Mouse (Mus musculus): Measurements from ENCODE around the gene Hrh2. TPM values are rescaled to one million over a fixed set of nuclear protein-coding genes. Genes with fewer than 3 reads are reported as not detected.
A peak's percentile ranks its signal among the peaks of the same experiment; 100 is the strongest.

The Hrh2 gene
- 0.45 and 0.74 TPM in 2 replicates for polyA plus RNA-seq (2015; fragmentation: Nextera tagmentation; extraction: Ambion mirVana)

DNA sequence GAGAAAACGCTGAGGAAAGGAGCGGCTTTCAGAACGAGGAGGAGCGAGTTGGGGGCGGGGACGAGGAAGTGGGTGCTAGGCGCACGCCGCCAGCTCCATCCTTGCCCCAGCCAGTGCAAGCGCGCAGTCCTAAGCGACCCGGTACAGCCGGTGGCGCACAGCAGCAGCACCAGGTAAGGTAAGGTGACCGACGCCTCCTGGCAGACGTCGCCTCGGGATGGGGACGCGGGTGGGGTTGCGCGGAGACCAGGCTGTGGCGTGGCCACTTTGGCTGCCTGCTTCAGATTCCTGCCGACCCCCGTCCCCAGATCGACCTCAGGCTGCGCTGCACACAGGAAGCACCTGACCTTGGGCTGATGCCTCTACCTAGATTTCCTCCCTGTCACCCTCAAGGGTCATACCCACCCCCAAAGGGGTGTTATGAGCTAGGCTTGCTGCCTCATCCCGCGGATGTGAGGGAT lies at the start of gene Hrh2:
Hrh2 (plus strand) TSS at position 109 of the 461 bp plus-strand sequence.
- no peak within 1 kb of the TSS for H3K27ac ChIP-seq (replicated peaks)
- peaks cover 17% of the 10 kb centered on the region for H3K27me3 ChIP-seq (replicated peaks)
- ATAC-seq (ENCODE audit: low FRiP score): peak; percentile 78; the same call in 1 of the 2 replicates
- H3K36me3 ChIP-seq: no peaks in the 10 kb centered on the region
- H3K9me3 ChIP-seq (replicated peaks): no peaks in the 10 kb centered on the region
- WGBS: 1% methylated on average over 31 of the region's 31 CpGs
- H3K9ac ChIP-seq (replicated peaks): peak within 1 kb of the TSS; percentile 53
- peak within 1 kb of the TSS; percentile 53 for H3K4me3 ChIP-seq (replicated peaks)
- H3K4me2 ChIP-seq: peak within 1 kb of the TSS; percentile 87
- peaks cover 10% of the 10 kb centered on the region for H3K4me1 ChIP-seq

DNA sequence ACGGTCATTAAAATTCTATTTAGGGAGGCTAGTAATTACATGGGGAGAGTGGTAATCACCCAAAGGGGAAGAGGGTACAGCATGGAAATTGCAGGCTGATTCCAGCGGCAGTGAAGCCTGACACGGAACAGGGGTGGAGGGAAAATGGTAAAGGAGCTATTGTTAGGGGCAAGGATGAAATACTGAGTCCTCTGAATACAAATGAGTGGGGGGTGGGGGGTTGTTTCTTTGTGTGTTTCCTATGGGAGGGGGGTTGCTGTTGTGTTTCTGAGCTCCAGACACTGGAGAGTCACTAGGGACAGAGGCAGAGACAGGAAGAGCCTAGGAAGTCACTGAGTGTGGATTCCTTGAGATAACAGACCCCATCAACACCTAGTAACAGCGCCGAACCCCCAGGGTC lies 48.1 kb upstream of the Hrh2 start:
- no peaks in the 10 kb centered on the region for H3K9me3 ChIP-seq (replicated peaks)
- H3K27ac ChIP-seq (replicated peaks): no peak overlapping the region
- no peak for ATAC-seq (ENCODE audit: low FRiP score)
- no peak overlapping the region for H3K9ac ChIP-seq (replicated peaks)
- 27% methylated on average over 5 of the region's 5 CpGs for WGBS
- H3K27me3 ChIP-seq (replicated peaks): no peaks in the 10 kb centered on the region
- H3K4me1 ChIP-seq: peaks cover 9% of the 10 kb centered on the region
- no peak overlapping the region for H3K4me3 ChIP-seq (replicated peaks)
- no peak overlapping the region for H3K4me2 ChIP-seq
- no peaks in the 10 kb centered on the region for H3K36me3 ChIP-seq

DNA sequence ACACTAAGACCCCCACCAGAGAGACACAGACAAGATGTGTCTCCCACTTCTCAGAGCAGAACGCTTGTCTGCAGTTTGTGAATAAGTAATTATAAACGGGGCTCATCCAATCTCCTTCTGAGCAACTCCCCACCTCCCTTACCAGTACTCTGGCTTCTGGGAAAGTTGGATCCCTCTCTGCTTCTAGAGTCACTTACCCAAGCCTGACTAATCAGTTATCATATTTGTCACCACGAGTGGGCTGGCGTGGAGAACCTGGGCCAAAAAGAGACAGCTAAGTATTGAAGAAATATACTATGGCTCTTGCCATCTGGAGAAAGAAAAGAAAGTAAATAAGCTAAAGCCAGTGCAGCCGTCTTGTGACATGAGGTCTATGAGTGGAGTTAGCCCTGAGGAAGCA lies 47.3 kb upstream of the Hrh2 start:
- Histone ChIP-seq H3K4me1 (peaks cover 9% of the 10 kb centered on the region), H3K4me2 (no peak overlapping the region), H3K27ac (replicated peaks) (no peak overlapping the region), H3K9ac (replicated peaks) (no peak overlapping the region), H3K9me3 (replicated peaks) (no peaks in the 10 kb centered on the region), H3K27me3 (replicated peaks) (no peaks in the 10 kb centered on the region), H3K36me3 (no peaks in the 10 kb centered on the region), H3K4me3 (replicated peaks) (no peak overlapping the region)
- WGBS: 66% methylated on average over 5 of the region's 5 CpGs
- ATAC-seq (ENCODE audit: low FRiP score): no peak

DNA sequence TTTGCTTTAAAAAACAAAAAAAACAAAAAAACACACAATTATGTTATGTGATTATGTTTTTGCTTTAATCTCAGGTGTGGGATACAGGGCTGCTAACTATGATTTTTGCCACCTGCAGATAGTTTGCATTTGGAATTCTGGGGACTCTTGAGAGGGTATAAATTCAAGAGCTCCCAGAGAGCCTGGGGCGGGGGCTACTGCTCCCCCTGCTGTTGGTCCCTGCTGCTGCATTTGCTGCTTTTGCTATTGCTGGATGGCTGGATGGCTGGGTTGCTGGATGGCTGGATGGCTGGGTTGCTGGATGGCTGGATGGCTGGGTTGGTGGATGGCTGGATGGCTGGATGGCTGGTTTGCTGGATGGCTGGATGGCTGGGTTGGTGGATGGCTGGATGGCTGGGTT lies 44.6 kb upstream of the Hrh2 start:
- Histone ChIP-seq H3K27me3 (replicated peaks) (no peaks in the 10 kb centered on the region), H3K4me3 (replicated peaks) (no peak overlapping the region), H3K4me1 (peaks cover 9% of the 10 kb centered on the region), H3K4me2 (no peak overlapping the region), H3K36me3 (no peaks in the 10 kb centered on the region), H3K27ac (replicated peaks) (no peak overlapping the region), H3K9ac (replicated peaks) (no peak overlapping the region), H3K9me3 (replicated peaks) (no peaks in the 10 kb centered on the region)
- ATAC-seq (ENCODE audit: low FRiP score): no peak
- 80% methylated on average over 1 of the region's 1 CpGs for WGBS

DNA sequence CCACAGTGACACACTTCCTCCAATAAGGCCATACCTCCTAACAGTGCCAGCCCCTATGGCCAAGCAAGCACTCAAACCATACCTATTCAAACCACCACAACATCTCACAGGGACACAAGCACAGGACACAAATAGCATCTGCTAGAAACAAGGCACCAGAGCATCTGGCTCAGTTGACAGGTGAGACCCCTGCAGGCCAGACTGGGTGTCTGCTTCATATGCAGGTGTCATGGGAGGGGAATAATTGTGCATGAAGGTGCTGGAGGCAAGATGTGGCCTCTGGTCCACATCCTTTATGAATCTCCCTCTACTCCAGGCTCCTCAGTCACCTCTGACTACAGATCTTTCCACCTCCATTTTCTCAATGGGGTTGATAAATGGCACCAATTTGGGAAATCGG lies 39.5 kb upstream of the Hrh2 start:
- Histone ChIP-seq H3K4me2 (no peak overlapping the region), H3K27me3 (replicated peaks) (no peaks in the 10 kb centered on the region), H3K27ac (replicated peaks) (no peak overlapping the region), H3K9me3 (replicated peaks) (no peaks in the 10 kb centered on the region), H3K9ac (replicated peaks) (no peak overlapping the region), H3K36me3 (no peaks in the 10 kb centered on the region), H3K4me3 (replicated peaks) (no peak overlapping the region), H3K4me1 (peaks cover 10% of the 10 kb centered on the region; the same call in 1 of the 2 replicates)
- WGBS: 87% methylated on average over 1 of the region's 1 CpGs
- ATAC-seq (ENCODE audit: low FRiP score): no peak

DNA sequence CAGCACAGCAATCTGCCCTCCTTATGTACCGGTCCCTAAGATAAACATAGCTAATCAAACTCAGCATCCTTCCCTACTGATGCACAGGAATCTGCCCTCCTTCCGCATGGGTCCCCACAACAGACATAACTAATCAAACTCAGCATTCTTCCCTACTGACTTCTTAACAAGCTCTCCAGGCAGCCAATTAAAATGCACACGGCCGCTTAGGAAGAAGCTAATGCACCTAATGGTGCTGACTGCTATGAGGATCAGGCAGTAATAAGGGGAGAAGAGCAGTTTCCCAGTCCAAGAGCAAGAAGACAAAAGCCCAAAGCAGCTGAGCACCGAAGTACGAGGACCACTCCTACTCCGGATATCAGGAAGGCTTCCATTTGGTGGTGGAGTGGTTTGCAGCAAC lies 39.0 kb upstream of the Hrh2 start:
- Histone ChIP-seq H3K4me2 (no peak overlapping the region), H3K27ac (replicated peaks) (no peak overlapping the region), H3K4me1 (peaks cover 10% of the 10 kb centered on the region; the same call in 1 of the 2 replicates), H3K9ac (replicated peaks) (no peak overlapping the region), H3K27me3 (replicated peaks) (no peaks in the 10 kb centered on the region), H3K36me3 (no peaks in the 10 kb centered on the region), H3K9me3 (replicated peaks) (no peaks in the 10 kb centered on the region), H3K4me3 (replicated peaks) (no peak overlapping the region)
- 48% methylated on average over 7 of the region's 7 CpGs for WGBS
- ATAC-seq (ENCODE audit: low FRiP score): no peak

DNA sequence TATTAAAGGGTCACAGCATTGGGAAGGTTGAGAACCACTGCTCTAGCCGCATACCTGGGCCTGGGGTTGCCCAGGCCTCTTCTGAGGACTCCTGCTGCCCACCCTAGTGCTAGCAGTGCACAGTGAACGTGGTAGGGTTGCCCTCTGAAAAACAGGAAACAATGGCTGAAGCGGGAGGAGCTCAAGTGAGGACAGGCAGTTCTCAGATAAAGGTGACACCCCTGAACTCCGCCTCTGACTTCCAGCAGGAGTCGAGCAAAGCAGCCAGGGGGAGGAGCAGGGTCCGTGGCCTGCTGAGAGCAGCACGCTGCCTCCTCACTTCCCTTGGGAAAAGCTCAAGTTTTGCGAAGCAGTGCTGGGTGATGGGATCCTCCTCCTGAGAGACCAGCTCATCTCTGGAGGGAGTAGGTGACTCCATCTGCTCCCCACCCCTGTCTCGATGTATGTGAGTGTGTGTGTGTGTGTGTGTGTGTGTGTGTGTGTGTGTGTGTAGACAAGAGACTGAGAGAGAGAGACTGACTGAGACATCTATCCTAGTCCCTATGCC lies 38.2 kb upstream of the Hrh2 start:
- Histone ChIP-seq H3K9me3 (replicated peaks) (no peaks in the 10 kb centered on the region), H3K9ac (replicated peaks) (no peak overlapping the region), H3K4me1 (peaks cover 14% of the 10 kb centered on the region; the same call in 1 of the 2 replicates), H3K4me3 (replicated peaks) (no peak overlapping the region), H3K36me3 (no peaks in the 10 kb centered on the region), H3K4me2 (no peak overlapping the region), H3K27me3 (replicated peaks) (0 out of 2 replicates have a peak, but pooled peaks cover 3% of the 10 kb centered on the region), H3K27ac (replicated peaks) (no peak overlapping the region)
- no peak for ATAC-seq (ENCODE audit: low FRiP score)
- WGBS: 29% methylated on average over 9 of the region's 9 CpGs

DNA sequence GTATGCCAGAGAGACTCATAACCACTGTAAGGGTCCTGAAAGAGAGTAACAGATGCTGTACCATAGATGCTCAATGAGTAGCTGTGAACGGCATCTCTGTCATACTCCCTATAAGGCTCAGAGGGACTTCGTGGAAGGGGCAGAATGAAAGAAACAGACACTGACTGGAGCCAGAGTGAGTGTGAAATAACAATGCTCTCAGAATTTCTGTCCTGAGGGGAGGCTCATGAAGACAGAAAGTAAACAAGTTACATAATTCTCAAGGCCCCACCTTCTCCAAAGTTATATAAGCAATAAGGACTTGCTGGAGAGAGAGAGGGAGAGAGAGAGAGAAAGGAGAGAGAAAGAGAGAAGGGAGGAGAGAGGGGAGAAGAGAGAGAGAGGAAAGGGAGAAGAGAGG lies 36.1 kb upstream of the Hrh2 start:
- Histone ChIP-seq H3K27me3 (replicated peaks) (0 out of 2 replicates have a peak, but pooled peaks cover 3% of the 10 kb centered on the region), H3K36me3 (no peaks in the 10 kb centered on the region), H3K4me1 (peaks cover 14% of the 10 kb centered on the region), H3K4me3 (replicated peaks) (no peak overlapping the region), H3K27ac (replicated peaks) (no peak overlapping the region), H3K4me2 (no peak overlapping the region), H3K9me3 (replicated peaks) (no peaks in the 10 kb centered on the region), H3K9ac (replicated peaks) (no peak overlapping the region)
- ATAC-seq (ENCODE audit: low FRiP score): no peak
- 82% methylated on average over 2 of the region's 2 CpGs for WGBS

DNA sequence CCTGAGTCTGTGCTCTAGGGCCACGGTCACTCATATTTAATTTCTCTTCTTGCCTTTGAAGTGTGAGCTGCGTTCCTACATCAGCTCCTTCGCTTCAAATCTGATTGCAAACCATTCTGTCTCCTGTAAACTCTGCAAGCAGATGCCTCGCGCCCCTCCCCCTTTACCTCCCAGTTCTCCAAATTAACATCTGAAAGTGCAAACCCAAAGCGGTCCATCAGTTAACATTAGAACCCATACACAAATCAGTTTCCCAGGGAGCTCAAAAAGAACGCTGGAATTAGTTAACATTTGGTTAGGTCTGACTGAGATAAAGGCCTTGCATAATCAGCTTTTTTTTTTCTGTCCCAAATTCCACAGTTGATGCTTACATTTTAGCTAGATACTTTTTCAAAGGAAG lies 32.7 kb upstream of the Hrh2 start:
- no peak overlapping the region for H3K4me3 ChIP-seq (replicated peaks)
- H3K27me3 ChIP-seq (replicated peaks): 0 out of 2 replicates have a peak, but pooled peaks cover 3% of the 10 kb centered on the region
- H3K9me3 ChIP-seq (replicated peaks): no peaks in the 10 kb centered on the region
- ATAC-seq (ENCODE audit: low FRiP score): no peak
- no peak overlapping the region for H3K4me2 ChIP-seq
- no peak overlapping the region for H3K27ac ChIP-seq (replicated peaks)
- H3K9ac ChIP-seq (replicated peaks): no peak overlapping the region
- whole genome bisulfite sequencing: 14% methylated on average over 7 of the region's 7 CpGs
- no peaks in the 10 kb centered on the region for H3K36me3 ChIP-seq
- peaks cover 4% of the 10 kb centered on the region; the same call in 1 of the 2 replicates for H3K4me1 ChIP-seq

DNA sequence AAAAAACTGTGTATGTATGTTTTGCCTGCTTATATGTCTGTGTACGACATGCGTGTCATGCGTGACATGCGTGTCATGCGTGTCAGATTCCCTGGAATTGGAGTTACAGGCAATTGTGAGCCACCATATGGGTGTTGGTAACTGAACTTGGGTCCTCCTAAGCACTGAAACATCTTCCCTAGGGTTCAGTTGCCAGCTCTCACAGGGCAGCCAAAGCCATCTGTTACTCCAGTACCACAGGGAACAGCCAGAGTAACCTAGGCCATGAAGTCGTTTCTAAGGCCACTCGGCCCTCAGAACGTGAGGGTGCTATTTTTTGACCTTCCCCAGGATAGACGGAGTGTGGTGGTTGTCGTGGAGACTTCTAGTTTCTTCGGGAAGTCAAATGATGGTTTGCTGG lies 32.2 kb upstream of the Hrh2 start:
- H3K9ac ChIP-seq (replicated peaks): no peak overlapping the region
- H3K4me1 ChIP-seq: peaks cover 4% of the 10 kb centered on the region; the same call in 1 of the 2 replicates
- H3K36me3 ChIP-seq: no peaks in the 10 kb centered on the region
- ATAC-seq (ENCODE audit: low FRiP score): no peak
- H3K4me3 ChIP-seq (replicated peaks): no peak overlapping the region
- no peak overlapping the region for H3K27ac ChIP-seq (replicated peaks)
- no peak overlapping the region for H3K4me2 ChIP-seq
- H3K27me3 ChIP-seq (replicated peaks): 0 out of 2 replicates have a peak, but pooled peaks cover 3% of the 10 kb centered on the region
- no peaks in the 10 kb centered on the region for H3K9me3 ChIP-seq (replicated peaks)
- 56% methylated on average over 11 of the region's 11 CpGs for WGBS

DNA sequence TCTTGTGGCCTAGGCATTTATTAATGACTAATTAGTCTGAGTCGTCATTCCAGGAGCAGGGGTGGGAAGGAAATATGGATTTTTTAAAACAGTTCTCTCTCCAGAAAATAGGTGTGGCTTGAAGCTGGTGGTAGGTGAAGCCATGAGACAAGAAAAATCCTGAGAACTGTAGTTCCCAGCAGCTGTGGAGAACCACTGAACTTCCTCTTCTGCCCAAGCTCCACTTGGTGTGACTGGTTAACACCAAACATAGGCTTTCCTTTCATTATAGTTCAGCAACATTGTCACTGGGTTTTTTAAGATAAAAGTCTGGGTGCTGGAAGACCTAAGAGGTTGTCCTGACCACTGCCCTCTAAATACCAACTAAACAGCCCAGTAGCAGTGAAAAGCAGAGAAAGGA lies 31.4 kb upstream of the Hrh2 start:
- ATAC-seq (ENCODE audit: low FRiP score): no peak
- no peaks in the 10 kb centered on the region for H3K36me3 ChIP-seq
- H3K4me2 ChIP-seq: no peak overlapping the region
- H3K4me1 ChIP-seq: peaks cover 4% of the 10 kb centered on the region; the same call in 1 of the 2 replicates
- 0 out of 2 replicates have a peak, but pooled peaks cover 3% of the 10 kb centered on the region for H3K27me3 ChIP-seq (replicated peaks)
- no peak overlapping the region for H3K27ac ChIP-seq (replicated peaks)
- no peak overlapping the region for H3K9ac ChIP-seq (replicated peaks)
- H3K9me3 ChIP-seq (replicated peaks): no peaks in the 10 kb centered on the region
- no peak overlapping the region for H3K4me3 ChIP-seq (replicated peaks)
- 37% methylated on average over 1 of the region's 1 CpGs for WGBS

DNA sequence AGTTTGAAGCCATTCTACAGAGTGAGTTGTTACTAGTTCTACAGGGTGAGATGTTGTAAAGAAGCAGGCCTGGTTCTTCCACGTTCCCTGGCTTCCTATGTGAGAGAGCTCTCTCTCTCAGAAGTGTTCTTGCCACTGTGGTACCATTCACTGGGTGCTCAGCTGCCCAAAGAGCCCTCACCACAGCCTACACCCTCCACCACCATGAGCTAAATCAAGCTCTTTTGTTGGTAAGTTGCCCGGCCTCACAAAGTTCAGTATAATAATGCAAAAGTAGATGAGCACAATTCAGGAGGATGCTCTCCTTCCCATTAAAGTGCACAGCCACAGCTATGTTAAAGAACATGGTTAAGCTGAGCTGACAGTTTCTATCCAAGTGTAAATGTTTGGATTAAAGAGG lies 30.4 kb upstream of the Hrh2 start:
- Histone ChIP-seq H3K4me2 (no peak overlapping the region), H3K4me3 (replicated peaks) (no peak overlapping the region), H3K36me3 (no peaks in the 10 kb centered on the region), H3K9ac (replicated peaks) (no peak overlapping the region), H3K27ac (replicated peaks) (no peak overlapping the region), H3K4me1 (peaks cover 4% of the 10 kb centered on the region; the same call in 1 of the 2 replicates), H3K27me3 (replicated peaks) (0 out of 2 replicates have a peak, but pooled peaks cover 3% of the 10 kb centered on the region), H3K9me3 (replicated peaks) (no peaks in the 10 kb centered on the region)
- no peak for ATAC-seq (ENCODE audit: low FRiP score)
- WGBS: 84% methylated on average over 2 of the region's 2 CpGs

All from neural tube, embryonic 15.5 days (tissue).